ENCODE assay signal across 15 mouse cellular contexts in the genomic region with DNA sequence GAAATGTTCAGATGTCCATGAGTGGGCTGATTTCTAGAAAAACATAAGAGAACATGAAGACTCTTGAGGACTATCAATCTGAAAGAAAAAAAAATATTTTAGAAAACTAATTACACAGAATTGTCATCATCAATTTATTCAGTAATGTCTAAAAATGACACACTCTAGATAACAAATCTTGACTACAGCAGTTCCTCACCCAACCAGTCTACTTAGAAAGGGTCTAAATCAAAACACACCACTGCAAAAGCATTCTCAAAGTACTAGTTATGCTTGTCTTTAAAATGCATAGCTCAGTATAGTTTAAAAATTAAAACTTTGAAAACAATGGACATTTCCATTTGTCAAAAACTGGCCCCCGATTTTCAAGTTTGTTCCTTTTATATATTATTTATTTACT. TPM values are rescaled to one million over a fixed set of nuclear protein-coding genes. Genes with fewer than 3 reads are reported as not detected.
DNase-seq lines count a peak whose midpoint lies in the region; ATAC-seq and TF ChIP-seq lines count a peak whose summit lies in the region.
"Had no signal": no experiment of that assay in that cellular context is flagged by ENCODE, and none has a peak within 500 bp of the region (broad histone marks: within the 10 kb centered on the region; RNA-seq: fewer than 3 reads in every experiment).

No protein-coding gene starts in this region.

- peaks cover 19% of the 10 kb centered on the region for H3K36me3 ChIP-seq in limb, embryonic 13.5 days
- H3K36me3 ChIP-seq in limb, embryonic 10.5 days: peaks cover 34% of the 10 kb centered on the region
- peaks cover 17% of the 10 kb centered on the region for H3K36me3 ChIP-seq in ES-Bruce4 (ENCODE audit: control insufficient read depth, insufficient read depth, low read length, poor library complexity, severe bottlenecking)
- H3K36me3 ChIP-seq in liver, embryonic 14.5 days (replicated peaks; ENCODE audit: control insufficient read depth, insufficient read depth, low read depth): peaks cover 2% of the 10 kb centered on the region

- TF ChIP-seq EP300 in ES-Bruce4 (IDR thresholded peaks at IDR 0.05; ENCODE audit: insufficient read depth, low read depth, low read length): no peak
- no peak for TF ChIP-seq EP300 in liver, embryonic 14.5 days (IDR thresholded peaks at IDR 0.05; ENCODE audit: low read depth)

- no peak for TF ChIP-seq POLR2A in ES-Bruce4 (IDR thresholded peaks at IDR 0.05; ENCODE audit: insufficient read depth, low read length)

- H3K9ac ChIP-seq in limb, embryonic 13.5 days: no peak overlapping the region
- peak overlapping the region; percentile 81 for H3K9ac ChIP-seq in ES-Bruce4 (ENCODE audit: low read depth, poor library complexity, severe bottlenecking)
- no peak overlapping the region for H3K9ac ChIP-seq in liver, embryonic 14.5 days (replicated peaks)

- 86% methylated on average over 1 of the region's 1 CpGs for WGBS in limb, embryonic 13.5 days
- WGBS in limb, embryonic 10.5 days: 81% methylated on average over 1 of the region's 1 CpGs
- WGBS in liver, embryonic 14.5 days (ENCODE audit: insufficient replicate concordance): 43% methylated on average over 1 of the region's 1 CpGs

- intact Hi-C loops in gastrocnemius, adult 2 months (cut with DNase I): loop anchor here (5.0 kb wide), 1 partner anchor 62 kb away; no protein-coding TSS in a partner anchor
- intact Hi-C loops in gastrocnemius, postnatal 36 days (cut with DNase I): no loop called here

- ATAC-seq in limb, embryonic 13.5 days (ENCODE audit: low FRiP score, low read depth): no peak
- ATAC-seq in liver, embryonic 14.5 days (ENCODE audit: insufficient read depth): no peak

- peak overlapping the region; percentile 69; the same call in 1 of the 2 replicates for H3K4me2 ChIP-seq in limb, embryonic 13.5 days (replicated peaks)
- peak overlapping the region; percentile 89 for H3K4me2 ChIP-seq in liver, embryonic 14.5 days (ENCODE audit: low read depth)

- peaks cover 27% of the 10 kb centered on the region for H3K4me1 ChIP-seq in limb, embryonic 13.5 days
- H3K4me1 ChIP-seq in limb, embryonic 10.5 days: peaks cover 12% of the 10 kb centered on the region; the same call in 1 of the 2 replicates
- H3K4me1 ChIP-seq in ES-Bruce4 (ENCODE audit: control insufficient read depth, insufficient read depth, low read length): peaks cover 1% of the 10 kb centered on the region
- peaks cover 14 to 20% of the 10 kb centered on the region in 2 experiments for H3K4me1 ChIP-seq in liver, embryonic 14.5 days (replicated peaks; ENCODE audit: control insufficient read depth in 2 of 2, insufficient read depth in 2 of 2, low read length in 1 of 2)

- H3K27me3 ChIP-seq in limb, embryonic 13.5 days: no peaks in the 10 kb centered on the region
- no peaks in the 10 kb centered on the region for H3K27me3 ChIP-seq in limb, embryonic 10.5 days (ENCODE audit: low read depth, poor library complexity, severe bottlenecking)
- H3K27me3 ChIP-seq in ES-Bruce4 (ENCODE audit: control insufficient read depth, insufficient read depth, low read length, poor library complexity, severe bottlenecking): no peaks in the 10 kb centered on the region
- H3K27me3 ChIP-seq in liver, embryonic 14.5 days (ENCODE audit: control insufficient read depth, insufficient read depth, low read length): no peaks in the 10 kb centered on the region
- H3K27me3 ChIP-seq: megakaryocyte, embryonic 14.5 days; stomach, embryonic 15.5 days had no signal

- no peak for DNase-seq in gastrocnemius, adult 2 months
- DNase-seq in gastrocnemius, postnatal 36 days: no peak
- no peak for DNase-seq in limb, embryonic 10.5 days (ENCODE audit: low spot score)
- no peak for DNase-seq in liver, embryonic 14.5 days (ENCODE audit: low read depth in 3 of 3, low spot score in 3 of 3)
- no peak for DNase-seq in spleen, postnatal 36 days (ENCODE audit: low spot score in 2 of 2)
- DNase-seq in ovary, adult 18-20 months (ENCODE audit: low spot score): no peak
- DNase-seq: adrenal gland, postnatal 10 days; cerebellum, postnatal 25 days; gastrocnemius, postnatal 10 days; kidney, postnatal 25 days; right cerebral cortex, postnatal 14 days had no signal

- H3K9me3 ChIP-seq in limb, embryonic 13.5 days: no peaks in the 10 kb centered on the region
- H3K9me3 ChIP-seq in limb, embryonic 10.5 days (replicated peaks): no peaks in the 10 kb centered on the region
- no peaks in the 10 kb centered on the region for H3K9me3 ChIP-seq in ES-Bruce4 (replicated peaks; ENCODE audit: control insufficient read depth, insufficient read depth, low read length, poor library complexity, severe bottlenecking)
- H3K9me3 ChIP-seq in liver, embryonic 14.5 days (ENCODE audit: control insufficient read depth, low read length): no peaks in the 10 kb centered on the region
- H3K9me3 ChIP-seq: megakaryocyte, embryonic 14.5 days; stomach, embryonic 15.5 days had no signal

- peak overlapping the region; percentile 98; the same call in 1 of the 2 replicates for H3K27ac ChIP-seq in gastrocnemius, adult 2 months
- H3K27ac ChIP-seq in limb, embryonic 13.5 days: no peak overlapping the region
- no peak overlapping the region for H3K27ac ChIP-seq in limb, embryonic 10.5 days
- H3K27ac ChIP-seq in ES-Bruce4 (ENCODE audit: insufficient read depth, low read length): no peak overlapping the region
- no peak overlapping the region for H3K27ac ChIP-seq in liver, embryonic 14.5 days

- H3K4me3 ChIP-seq in gastrocnemius, adult 2 months: peak overlapping the region; percentile 79; the same call in 1 of the 2 replicates
- no peak overlapping the region for H3K4me3 ChIP-seq in limb, embryonic 13.5 days
- no peak overlapping the region for H3K4me3 ChIP-seq in limb, embryonic 10.5 days
- no peak overlapping the region for H3K4me3 ChIP-seq in ES-Bruce4 (ENCODE audit: low read depth, low read length)
- H3K4me3 ChIP-seq in liver, embryonic 14.5 days (ENCODE audit: insufficient read depth in 1 of 2, low read depth in 2 of 2, low read length in 2 of 2): peak overlapping the region in 1 of 2 experiments; percentile 74; a peak in 2 of 4 replicates

- no peak for TF ChIP-seq CTCF in gastrocnemius, adult 2 months (IDR thresholded peaks at IDR 0.05)
- no peak for TF ChIP-seq CTCF in ES-Bruce4 (IDR thresholded peaks at IDR 0.05; ENCODE audit: low read depth, low read length)
- TF ChIP-seq CTCF in liver, embryonic 14.5 days (IDR thresholded peaks at IDR 0.05; ENCODE audit: low read depth): no peak

RNA-seq across cellular contexts. Expression of gene Birc2, which starts 1.6 kb away (rescaled TPM):
- 10 to 100 TPM; 21.9 to 22.0 TPM for total RNA-seq in gastrocnemius, adult 2 months (2021)
- total RNA-seq in gastrocnemius, postnatal 36 days (2021): 10 to 100 TPM; 18.1 to 21.0 TPM
- polyA plus RNA-seq in limb, embryonic 13.5 days (2015; fragmentation: Nextera tagmentation; extraction: Ambion mirVana): 42.7 and 43.5 TPM in 2 replicates
- 26.8 and 37.6 TPM in 2 replicates for polyA plus RNA-seq in limb, embryonic 10.5 days (2016; fragmentation: Nextera tagmentation; extraction: Ambion mirVana)
- 51.9 and 52.5 TPM in 2 replicates for polyA plus RNA-seq in ES-Bruce4 (2011; ENCODE audit: insufficient read depth, insufficient read length, low read depth, missing spikeins)
- polyA plus RNA-seq in liver, embryonic 14.5 days (2012; rRNA removed): 7.0 and 9.4 TPM in 2 replicates
- 13.1 and 14.1 TPM in 2 replicates for polyA plus RNA-seq in liver, embryonic 14.5 days (2014; fragmentation: Nextera tagmentation; extraction: Ambion mirVana)

RNA-seq across cellular contexts. Expression of gene Birc3, which starts 37.7 kb away (rescaled TPM):
- total RNA-seq in gastrocnemius, adult 2 months (2021): 1 to 10 TPM; 6.0 to 8.8 TPM
- total RNA-seq in gastrocnemius, postnatal 36 days (2021): 1 to 10 TPM; 5.0 to 5.3 TPM
- polyA plus RNA-seq in limb, embryonic 13.5 days (2015; fragmentation: Nextera tagmentation; extraction: Ambion mirVana): 10.6 and 11.4 TPM in 2 replicates
- polyA plus RNA-seq in limb, embryonic 10.5 days (2016; fragmentation: Nextera tagmentation; extraction: Ambion mirVana): 7.4 and 8.2 TPM in 2 replicates
- polyA plus RNA-seq in ES-Bruce4 (2011; ENCODE audit: insufficient read depth, insufficient read length, low read depth, missing spikeins): 6.0 and 9.6 TPM in 2 replicates
- polyA plus RNA-seq in liver, embryonic 14.5 days (2012; rRNA removed): 3.6 and 4.7 TPM in 2 replicates
- 4.7 and 6.1 TPM in 2 replicates for polyA plus RNA-seq in liver, embryonic 14.5 days (2014; fragmentation: Nextera tagmentation; extraction: Ambion mirVana)
